Mouse (Mus musculus) forelimb bud, embryonic 11.5 days (tissue): ENCODE measurements around the gene Ndufs8.
"Not testable (repeated sequence)": the region's sequence is repeated elsewhere in the genome, so short reads cannot be mapped to it uniquely, and the experiment has no call there.

Experiments
- DNase-seq: peaks from one replicate; pipeline ENCODE4 v3.0.0-alpha.2; 2012; ENCODE audit warnings: low read depth, low spot score

The Ndufs8 gene

DNA sequence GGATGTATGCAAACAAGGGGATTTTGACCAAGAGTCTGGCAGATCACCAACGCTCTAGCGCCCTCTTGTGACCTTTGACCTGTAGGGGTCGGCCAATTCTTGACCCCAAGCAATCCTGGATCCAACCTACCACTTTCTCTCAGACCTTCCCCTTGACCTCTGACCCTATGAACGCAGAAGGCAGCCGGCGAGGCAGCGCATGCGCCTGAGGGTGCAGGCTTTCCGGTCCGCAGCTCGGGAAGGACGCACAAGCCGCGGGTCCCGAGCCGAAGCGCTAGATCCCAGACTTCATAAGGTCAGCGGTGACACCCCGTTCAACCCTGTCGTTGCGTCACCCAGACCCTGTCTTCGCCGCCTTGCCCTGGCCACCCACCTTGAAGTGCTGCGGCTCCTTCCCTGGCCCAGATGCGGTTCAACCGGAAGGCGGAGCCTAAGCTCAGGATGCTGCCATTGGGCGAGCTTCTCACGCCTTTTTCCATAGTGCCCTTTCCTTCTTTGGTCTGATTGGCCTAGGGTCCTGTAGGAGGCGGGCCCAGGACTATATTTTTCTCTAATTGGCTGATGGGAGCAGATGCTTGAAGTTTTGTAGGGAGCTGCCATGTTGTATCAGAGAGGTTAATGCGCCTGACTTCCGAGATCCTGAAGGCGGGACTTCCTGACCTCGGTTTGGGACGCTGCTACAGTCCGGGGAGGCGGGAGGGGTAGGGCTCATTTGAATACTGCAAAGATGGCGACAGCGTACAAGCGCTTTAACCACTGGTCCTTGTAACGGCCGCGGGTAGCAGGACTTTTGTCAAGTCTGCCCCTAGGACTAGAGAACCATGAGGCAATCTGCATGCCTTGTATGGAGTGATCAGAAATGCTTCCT, at the start of gene Ndufs8:
Gene Ndufs8 (minus strand): TSS at position 438 of the 868 bp plus-strand sequence.
- DNase-seq = peak; percentile 98

DNA sequence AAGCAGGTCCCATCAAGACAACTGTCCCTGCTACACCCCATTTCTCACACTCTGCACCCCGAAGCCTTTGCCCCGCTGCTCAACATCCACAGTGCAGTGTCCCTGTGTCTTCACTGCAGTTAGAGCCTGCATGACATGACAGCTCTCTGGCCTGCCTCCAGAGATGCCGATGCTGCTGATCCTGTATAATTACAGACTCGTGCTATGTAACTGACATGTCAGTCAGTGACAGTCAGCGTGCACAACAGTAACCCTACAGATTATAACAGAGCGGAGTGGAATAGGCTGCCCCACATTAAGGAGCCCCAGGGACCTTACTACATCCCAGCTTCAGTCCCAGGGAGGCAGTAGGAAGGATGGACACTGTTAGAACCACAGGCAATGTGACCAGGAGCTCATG, 49.2 kb upstream of the Ndufs8 start:
- not testable (repeated sequence) for DNase-seq

DNA sequence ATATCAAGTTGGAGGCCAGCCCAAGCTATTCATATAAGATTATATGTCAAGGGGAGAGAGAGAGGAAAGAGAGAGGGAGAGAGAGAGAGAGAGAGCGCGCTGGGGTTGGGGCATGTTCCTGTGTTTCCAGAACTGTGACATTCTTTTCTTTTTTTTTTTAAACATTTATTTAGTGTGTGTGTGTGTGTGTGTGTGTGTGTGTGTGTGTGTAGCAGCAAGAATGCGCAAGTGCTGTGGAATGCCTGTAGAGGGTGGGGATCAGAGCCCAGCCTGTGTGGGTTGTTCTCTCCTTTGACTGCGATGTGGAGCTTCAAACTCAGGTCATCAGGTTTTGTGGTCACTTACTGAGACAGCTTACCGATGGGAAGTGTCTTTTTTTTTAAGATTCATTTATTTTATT, 47.6 kb upstream of the Ndufs8 start:
- no peak for DNase-seq

DNA sequence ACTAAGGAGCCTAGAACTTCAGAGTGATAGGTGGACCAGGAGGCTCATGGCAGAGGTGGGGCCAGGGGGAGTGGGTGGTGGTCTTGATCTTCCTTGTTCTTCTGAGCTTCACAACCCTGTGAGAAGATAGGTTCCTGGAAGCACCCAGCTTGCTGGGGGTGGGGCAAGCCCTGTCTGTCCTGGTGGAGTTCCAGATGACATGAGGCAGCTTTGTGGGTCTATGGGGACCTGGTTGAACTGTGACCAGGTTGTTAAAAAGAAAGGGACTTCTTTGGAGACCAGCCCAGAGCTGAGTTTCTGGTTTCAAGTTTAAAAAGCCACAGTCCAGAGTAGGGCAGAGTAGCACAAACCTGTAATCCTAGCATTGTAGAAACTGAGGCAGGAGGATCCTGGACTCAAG, 46.5 kb upstream of the Ndufs8 start:
- no peak for DNase-seq

DNA sequence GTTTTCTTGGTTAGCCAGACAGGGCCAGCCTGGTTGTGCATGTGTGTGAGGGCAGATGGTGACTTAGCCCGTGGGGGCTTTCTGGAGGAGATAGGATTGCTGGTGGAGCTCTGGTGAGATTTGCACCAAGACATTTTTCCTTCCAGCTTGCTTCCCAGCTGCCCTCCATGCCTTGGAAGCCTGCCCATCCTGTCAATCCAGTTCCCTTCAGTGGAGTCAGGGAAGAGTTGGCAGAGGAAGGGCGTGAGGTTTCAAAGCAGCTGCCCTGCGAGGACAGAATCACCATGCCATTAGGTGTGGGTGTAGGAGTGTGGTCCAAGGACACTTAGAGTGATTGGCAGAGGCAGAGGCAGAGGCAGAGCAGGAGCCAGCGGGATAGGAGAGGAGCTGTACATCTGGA, 45.9 kb upstream of the Ndufs8 start, which contains the start of gene Aldh3b3:
Gene Aldh3b3 (plus strand): TSS at position 176 of the 400 bp plus-strand sequence.
- DNase-seq = no peak

DNA sequence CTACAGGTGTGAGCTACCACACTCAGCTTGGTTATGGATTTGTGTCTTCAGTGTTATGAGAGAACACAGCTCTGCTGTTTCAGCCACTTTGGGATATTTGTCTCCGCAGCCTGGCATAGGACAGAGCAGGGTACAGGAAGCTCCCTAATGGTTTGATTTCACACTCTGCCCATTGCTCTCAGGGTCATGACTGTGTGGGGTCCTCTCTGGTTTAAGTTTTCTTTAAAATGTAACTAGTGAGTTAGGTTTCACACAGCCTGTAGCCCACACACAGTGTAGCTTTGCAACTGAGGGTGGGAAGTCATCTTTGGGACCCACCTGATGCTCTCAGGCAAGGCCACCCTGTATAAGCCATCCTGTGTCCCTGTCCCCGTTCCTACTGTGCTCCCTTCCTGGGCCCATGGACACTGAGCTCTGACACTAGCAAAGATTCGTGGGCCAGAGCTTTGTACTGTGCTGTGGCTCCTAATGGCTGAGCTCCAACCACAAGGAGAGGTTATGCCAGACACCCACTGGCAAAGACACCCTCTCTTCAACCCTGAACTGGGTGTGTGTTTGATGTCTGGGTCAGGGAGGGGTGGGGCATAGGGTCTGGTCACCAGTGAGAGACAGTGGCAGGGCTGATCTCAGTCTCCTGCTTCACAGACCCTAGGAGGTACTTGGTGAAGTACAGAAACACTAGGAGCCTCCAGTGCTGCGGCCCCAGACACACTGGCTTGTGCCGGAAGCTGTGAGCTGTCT, 44.9 kb upstream of the Ndufs8 start:
- DNase-seq = not testable (repeated sequence)

DNA sequence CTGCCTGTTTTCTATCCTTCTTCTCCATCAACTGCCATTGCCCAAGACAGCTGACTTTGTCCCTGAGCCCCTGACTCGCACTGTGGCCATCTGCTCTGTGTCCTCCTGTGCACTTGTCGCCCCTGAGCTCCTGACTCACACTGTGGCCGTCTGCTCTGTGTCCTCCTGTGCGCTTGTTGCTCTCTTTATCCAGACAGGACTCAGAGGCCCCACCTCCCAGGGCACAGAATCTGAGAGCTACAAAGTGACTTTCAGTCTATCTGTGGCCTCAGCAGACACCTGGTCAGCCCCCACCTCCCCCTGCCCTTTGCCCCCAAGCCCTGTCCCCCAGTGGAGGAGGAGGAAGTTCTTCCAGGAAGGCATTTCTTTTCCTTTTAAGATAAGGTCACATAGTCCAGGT, 43.2 kb upstream of the Ndufs8 start:
- DNase-seq = no peak

DNA sequence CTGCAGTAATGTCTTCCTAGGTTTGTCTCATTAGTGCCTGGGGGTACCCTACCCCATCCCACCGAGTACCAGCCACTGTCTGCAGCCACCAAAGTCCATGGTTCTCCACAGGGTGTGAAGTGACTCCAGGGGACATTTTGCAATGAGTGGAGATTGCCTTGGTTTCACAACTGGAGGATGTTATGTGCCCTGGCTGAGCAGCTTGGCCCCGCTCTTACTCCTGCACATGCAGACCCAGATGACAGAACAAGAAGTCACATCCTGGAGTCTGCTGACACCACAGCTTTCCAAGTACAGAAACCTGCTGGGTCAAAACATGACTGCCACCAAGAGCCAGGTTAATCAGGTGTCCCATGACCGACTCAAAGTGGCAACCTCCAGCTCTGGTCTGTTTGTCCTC, 42.5 kb upstream of the Ndufs8 start:
- no peak for DNase-seq

DNA sequence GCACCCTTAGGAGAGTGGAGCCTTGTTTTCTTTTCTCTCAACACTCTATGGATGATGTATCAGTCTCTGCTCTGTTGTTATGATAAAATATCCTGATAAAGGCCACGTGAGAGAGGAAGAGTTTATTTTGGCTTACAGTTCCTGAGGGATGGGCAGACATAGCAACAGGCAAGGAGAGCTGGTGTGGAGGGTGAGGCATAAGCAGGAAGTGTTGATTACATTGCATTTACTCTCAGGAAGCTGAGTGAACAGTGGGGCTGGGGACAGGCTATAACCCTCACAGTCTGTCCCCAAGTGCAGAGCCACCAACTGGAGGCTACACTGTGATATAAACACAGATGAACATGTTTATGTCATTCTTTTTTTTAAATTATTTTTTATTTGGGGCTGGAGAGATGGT, 39.5 kb upstream of the Ndufs8 start:
- DNase-seq = no peak

DNA sequence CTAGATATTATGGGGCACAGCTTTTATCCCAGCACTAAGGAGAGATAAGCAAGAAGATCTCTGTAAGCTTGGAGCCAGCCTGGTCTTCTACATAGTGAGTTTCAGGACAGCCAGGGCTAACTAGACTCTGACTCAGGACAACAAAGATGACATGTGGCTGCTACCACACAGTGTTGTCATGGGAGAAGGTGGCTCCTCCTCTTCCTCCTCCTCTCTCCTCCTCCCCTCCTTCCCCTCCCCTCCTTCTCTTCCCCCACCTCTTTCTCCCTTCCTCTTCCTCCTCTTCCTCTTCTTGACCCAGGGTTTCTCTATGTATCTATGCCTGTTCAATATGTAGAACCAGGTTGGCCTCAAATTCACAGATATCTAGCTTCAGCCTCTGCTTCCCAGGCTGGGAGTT, 38.9 kb upstream of the Ndufs8 start:
- no peak for DNase-seq

DNA sequence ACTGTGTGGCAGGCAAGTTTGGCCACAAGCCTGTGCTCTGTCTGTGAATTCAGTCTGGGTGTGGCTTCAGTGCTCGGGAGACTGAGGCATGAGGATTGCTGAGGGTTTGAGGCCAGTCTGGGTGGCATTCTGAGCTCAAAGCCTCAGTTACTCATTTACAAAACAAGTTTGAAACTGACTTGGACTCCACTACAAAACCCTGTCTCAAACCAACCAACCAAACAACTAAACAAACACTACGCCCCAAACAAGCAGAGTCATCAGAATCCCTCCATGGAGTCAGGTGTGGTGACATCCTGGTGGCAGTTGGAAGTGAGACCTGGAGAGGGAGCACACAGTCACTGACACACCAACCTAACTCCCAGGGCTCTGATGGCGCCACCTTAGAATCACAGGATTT, 37.8 kb upstream of the Ndufs8 start:
- no peak for DNase-seq

DNA sequence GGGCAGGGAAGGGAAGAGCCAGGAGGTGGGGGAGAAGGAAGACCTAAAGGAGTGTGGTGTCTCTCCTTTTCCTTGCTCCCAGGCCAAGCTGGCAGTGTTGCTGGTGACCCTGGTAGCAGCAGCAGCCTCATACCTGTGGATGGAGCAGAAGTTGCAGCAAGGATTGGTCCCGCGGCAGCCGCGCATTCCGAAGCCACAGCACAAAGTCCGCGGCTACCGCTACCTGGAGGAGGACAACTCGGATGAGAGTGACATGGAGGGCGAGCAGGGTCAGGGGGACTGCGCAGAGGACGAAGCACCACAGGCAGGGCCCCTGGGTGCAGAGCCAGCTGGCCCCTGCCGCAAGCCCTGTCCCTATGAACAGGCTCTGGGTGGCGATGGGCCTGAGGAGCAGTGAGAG, 36.0 kb upstream of the Ndufs8 start:
- DNase-seq = no peak

DNA sequence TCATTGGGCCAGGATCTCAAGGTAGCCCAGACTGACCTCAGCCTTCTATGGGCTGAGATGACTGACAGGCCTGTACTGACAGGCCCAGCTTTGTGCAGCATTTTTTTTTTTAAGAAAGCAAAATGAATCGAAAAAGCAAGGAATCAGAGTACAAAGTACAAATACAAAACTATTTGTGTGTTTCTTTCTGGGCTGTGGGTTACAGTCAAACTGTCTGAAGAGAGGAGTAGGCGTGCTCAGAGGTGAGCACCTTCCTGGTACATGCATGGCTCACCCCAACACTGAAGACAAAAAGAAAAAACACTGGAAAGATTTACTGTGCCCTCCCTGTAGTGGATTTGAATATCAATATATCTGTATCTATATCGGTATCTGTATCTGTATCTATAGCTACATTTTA, 35.2 kb upstream of the Ndufs8 start:
- no peak for DNase-seq

DNA sequence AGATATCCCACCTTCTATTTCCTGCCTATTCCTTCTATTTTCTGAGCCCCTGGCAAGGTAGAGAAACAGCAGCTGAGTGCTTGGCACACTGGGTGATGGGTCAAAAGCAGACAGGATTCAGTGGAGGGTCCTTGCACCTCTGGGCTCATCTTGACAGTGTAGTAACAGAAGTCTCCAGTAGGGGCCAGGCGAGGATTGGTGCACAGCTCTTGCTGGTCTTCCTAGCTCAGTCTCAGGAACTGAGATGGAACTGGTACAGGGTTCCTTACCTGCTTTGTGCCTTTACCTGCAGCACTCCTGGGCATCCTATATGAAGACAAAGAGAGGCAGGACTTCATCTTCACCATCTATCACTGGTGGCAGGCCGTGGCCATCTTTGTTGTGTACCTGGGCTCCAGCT, 34.1 kb upstream of the Ndufs8 start:
- DNase-seq = peak; percentile 59

DNA sequence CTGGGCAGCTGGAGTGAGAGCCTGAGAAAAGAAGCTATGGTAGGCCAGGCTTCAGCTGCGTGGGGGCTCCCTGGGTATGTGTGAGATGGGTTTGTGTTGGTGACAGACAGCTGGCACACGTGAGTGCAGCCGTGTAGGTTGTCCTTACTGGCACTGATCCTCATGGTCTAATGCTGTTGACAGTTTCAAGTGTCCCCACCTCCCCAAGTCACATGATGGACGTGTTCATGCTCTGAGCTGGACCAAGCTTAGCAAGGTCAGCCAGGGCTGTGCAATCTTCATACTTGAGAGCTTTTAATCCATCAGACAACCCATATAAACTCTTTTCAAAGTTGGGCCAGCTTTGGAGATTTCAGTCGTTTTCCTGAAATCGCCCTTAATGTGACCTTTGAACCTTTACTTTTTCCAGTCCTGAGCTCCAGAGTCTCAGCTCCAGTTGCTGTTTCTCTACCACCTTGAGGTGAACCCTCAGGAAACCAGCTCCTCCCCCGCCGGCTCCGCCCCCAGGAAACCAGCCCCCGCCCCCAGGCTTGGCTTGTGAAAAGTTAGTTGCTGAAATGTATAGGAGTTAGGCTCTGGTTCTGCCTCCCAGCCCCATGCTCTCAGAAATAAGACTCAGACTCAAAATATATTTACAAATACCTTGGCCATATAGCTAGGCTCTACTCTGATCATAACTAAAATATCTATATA, 33.4 kb upstream of the Ndufs8 start:
- DNase-seq = no peak

DNA sequence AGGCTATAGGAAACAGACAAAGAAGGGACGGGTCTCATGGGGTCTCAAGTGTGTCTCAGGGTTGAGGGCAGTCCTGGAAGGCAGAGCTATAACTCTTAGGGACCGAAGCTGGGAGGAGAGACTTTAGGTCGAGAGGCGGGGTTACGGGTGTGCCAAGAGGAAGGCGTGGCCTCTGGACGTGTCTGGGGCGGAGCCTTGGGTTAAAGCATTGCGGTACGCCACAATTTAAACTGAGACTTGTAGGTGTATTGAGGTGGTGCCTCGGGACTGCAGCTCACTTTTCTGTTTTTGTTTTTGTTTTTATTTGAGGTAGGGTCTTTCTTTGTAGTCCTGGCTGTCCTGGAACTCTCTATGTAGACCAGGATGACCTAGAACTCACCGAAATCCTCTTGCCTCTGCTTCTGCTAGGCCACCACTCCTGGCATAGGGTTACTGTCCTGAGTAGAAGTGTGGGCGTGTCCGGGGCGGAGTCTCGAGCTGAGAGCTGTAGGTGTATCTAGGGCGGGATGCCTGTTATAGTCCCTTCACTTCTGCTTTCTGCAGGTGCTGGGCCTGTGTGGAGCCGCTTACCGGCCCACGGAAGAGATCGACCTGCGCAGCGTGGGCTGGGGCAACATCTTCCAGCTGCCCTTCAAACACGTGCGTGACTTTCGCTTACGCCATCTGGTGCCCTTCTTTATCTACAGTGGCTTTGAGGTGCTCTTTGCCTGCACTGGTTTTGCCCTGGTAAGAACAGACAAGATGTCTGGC, 30.6 kb upstream of the Ndufs8 start:
- no peak for DNase-seq

DNA sequence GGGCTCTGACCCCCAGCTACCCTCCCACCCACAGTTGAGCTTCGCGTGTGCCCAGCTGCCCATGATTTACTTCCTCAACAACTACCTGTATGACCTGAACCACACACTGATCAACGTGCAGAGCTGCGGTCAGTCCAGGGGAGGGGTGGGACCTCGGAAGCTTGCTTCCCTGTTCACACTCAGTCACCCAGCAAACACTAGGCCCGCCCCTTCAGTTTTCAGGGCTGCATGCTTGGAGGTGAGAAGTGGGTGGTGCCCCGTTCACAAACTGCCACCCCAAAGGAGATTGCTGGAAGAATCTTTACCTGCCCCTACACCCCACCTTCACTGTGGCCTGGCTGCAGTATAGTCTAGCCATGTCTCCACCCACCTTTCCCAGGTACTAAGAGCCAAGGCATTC, 29.7 kb upstream of the Ndufs8 start:
- DNase-seq = no peak

DNA sequence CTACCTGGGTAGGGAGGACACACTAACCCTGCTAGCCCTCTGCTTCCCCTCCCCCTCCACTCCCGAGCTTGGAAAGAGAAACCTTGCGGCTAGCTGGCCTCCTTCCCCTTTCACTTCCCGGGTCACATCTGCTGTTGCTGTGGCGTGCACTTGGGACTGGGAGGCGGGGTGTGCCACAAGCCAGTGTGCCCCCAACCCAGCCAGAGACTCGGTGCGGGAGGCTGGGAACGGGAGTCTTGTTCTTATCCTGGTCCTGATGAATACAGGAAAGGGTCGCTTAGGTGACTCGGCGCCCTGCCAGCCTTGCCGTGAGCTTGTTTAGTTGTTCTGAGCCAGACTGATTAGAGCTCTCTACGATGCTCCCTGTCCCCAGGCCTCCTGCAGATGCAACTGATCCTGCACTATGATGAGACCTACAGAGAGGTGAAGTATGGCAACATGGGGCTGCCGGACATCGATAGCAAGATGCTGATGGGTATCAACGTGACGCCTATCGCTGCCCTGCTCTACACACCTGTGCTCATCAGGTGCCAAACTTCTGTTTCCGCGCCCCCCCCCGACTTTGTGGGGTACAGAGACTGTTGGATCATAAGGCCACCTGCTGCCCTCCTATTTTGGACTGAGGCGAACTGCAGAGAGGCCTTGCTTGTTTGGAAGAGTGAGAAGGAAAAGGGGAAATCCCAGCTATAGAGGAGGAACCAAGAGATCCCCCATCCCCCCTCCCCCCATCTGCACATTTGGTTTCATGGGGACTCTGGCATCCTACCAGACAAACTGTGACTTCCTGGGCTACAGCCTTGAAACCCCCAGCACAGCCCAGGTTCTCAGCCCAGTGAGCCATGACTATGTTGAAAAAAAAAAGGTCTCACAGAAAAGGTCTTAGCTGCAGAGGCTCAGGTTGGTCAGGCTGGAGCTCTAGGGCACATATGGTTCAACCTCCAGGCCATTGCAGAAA, 23.6 kb upstream of the Ndufs8 start:
- no peak for DNase-seq

DNA sequence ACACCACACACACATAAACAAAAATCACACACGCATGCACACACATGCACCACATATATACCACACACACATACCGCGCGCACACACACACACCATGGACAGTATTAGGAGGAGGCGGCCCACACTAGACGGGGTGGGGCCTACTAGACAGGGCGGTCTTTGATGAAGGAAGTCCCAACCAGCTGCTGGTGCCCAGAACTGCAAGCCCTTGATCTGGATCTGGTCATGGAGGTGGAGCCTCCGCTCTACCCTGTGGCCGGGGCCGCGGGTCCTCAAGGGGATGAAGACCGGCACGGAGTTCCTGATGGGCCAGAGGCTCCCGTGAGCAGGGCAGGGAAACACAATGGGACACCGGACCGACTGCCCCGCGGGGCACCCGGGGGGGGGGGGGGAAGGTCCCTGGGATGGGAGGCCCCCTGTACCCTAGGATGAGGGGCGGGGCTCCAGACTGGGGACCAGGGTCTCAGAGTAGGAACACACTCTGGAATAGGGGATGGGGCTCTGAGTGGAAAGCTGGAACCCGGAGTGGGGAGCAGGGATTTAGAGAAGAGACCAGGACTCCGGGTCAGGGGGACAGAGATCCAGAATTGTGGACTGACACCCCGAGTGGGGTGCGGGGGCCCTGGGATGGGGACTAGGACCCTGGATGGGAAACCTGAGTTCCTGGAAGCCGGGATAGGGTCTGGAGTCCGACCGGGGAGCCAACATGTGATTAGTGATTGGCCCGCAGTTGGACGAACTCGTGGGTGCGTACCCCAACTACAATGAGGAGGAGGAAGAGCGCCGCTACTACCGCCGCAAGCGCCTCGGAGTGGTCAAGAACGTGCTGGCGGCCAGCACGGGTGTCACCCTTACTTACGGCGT, 22.7 kb upstream of the Ndufs8 start, which contains the start of gene Unc93b1:
Gene Unc93b1 (plus strand): TSS at position 155 of the 864 bp plus-strand sequence.
- DNase-seq = peak; percentile 57
